Mouse (Mus musculus) hindbrain, postnatal 0 days (tissue): ENCODE measurements around the gene Gm49387. TPM values are rescaled to one million over a fixed set of nuclear protein-coding genes. Genes with fewer than 3 reads are reported as not detected.

Experiments used
- ATAC-seq: fragments of 200-750 bp; cut with Nextera tagmentation; 2 replicates; pipeline ENCODE4 v1.8.0; 2017; ENCODE audit warnings: mild to moderate bottlenecking, moderate TSS enrichment, moderate library complexity
- DNase-seq: peaks from one replicate; pipeline ENCODE4 v3.0.0-alpha.2; 2015; ENCODE audit warnings: low spot score
- H3K27ac ChIP-seq: fragments of 300-500 bp; sonication (generic); 2 replicates; pipeline ENCODE4 v1.5.1; 2014; ENCODE audit warnings: mild to moderate bottlenecking
- H3K27me3 ChIP-seq: fragments of 300-500 bp; sonication (generic); 2 replicates; pipeline ENCODE4 v1.6.1; 2014; ENCODE audit warnings: low read length, mixed read lengths; ENCODE audit not compliant: insufficient read depth
- H3K36me3 ChIP-seq: fragments of 300-500 bp; sonication (generic); 2 replicates; pipeline ENCODE4 v1.6.1; 2014; ENCODE audit warnings: low read length, mixed read lengths; ENCODE audit not compliant: insufficient read depth
- H3K4me1 ChIP-seq: fragments of 300-500 bp; sonication (generic); 2 replicates; pipeline ENCODE4 v1.6.1; 2014; ENCODE audit warnings: antibody characterized with exemption, low read length, mixed read lengths; ENCODE audit not compliant: insufficient read depth
- H3K4me2 ChIP-seq: fragments of 300-500 bp; sonication (generic); 2 replicates; pipeline ENCODE4 v1.6.1; 2014; ENCODE audit warnings: low read depth, mild to moderate bottlenecking, low read length, moderate library complexity, mixed read lengths
- H3K4me3 ChIP-seq: fragments of 300-500 bp; sonication (generic); 2 replicates; pipeline ENCODE4 v1.5.1; 2014; ENCODE audit warnings: low read length
- H3K9ac ChIP-seq: fragments of 300-500 bp; sonication (generic); replicated peaks from 2 replicates; pipeline ENCODE4 v1.6.1; 2014; ENCODE audit warnings: mild to moderate bottlenecking, low read length, moderate library complexity, mixed read lengths
- H3K9me3 ChIP-seq: fragments of 300-500 bp; sonication (generic); 2 replicates; pipeline ENCODE4 v1.6.1; 2016; ENCODE audit warnings: low read length, mixed read lengths
- CTCF ChIP-seq: IDR thresholded peaks from 2 replicates; pipeline ENCODE4 v1.5.1; 2016; ENCODE audit warnings: antibody characterized with exemption, control low read depth, low read depth
- WGBS: fragments of 180-500 bp; shearing (Covaris S2); extraction: QIAGEN DNeasy Blood & Tissue Kit; methylation state at CpG from one replicate; pipeline ENCODE4 v1.1.7; 2014; 5-methylcytosine and 5-hydroxymethylcytosine counted together
- polyA plus RNA-seq: library from polyadenylated mRNA; unstranded; fragments of >200 nt; fragmentation: Nextera tagmentation; extraction: Ambion mirVana; gene quantifications from 2 replicates; pipeline ENCODE4 v1.2.1, GENCODE M21; 2015
- total RNA-seq: library from RNA; depleted of rRNA; stranded (reverse); fragments of >200 nt; gene quantifications from 2 replicates; pipeline ENCODE4 v1.2.3, GENCODE M21; 2014

Gene Gm49387
- total and polyA plus RNA-seq, 2 experiments from 2014 or later = not detected

GRCm38 (mm10) chr14:31662555-31663211 is 22.0 kb upstream of the Gm49387 start:
- TF ChIP-seq CTCF = no peak
- Histone ChIP-seq H3K27me3 (no peaks in the 10 kb centered on the region), H3K4me1 (peaks cover 43% of the 10 kb centered on the region), H3K9ac (peak overlapping the region; percentile 60), H3K9me3 (no peaks in the 10 kb centered on the region), H3K36me3 (peaks cover 4% of the 10 kb centered on the region; the same call in 1 of the 2 replicates), H3K4me3 (peak overlapping the region; percentile 36), H3K4me2 (peak overlapping the region; percentile 64), H3K27ac (peak overlapping the region; percentile 99)
- ATAC-seq (peak; percentile 30), DNase-seq (peak; percentile 67)
- WGBS = 13% methylated on average over 9 of the region's 9 CpGs

GRCm38 (mm10) chr14:31661671-31662554 is 21.2 kb upstream of the Gm49387 start:
- Histone ChIP-seq H3K9me3 (no peaks in the 10 kb centered on the region), H3K36me3 (no peaks in the 10 kb centered on the region; the same call in 1 of the 2 replicates), H3K4me1 (peaks cover 43% of the 10 kb centered on the region), H3K27ac (peak overlapping the region; percentile 99), H3K4me3 (peak overlapping the region; percentile 36), H3K4me2 (peak overlapping the region; percentile 64), H3K9ac (peak overlapping the region; percentile 60), H3K27me3 (no peaks in the 10 kb centered on the region)
- peak; percentile 46; the same call in 1 of the 2 replicates for TF ChIP-seq CTCF
- peak; percentile 95 for DNase-seq
- WGBS = 1% methylated on average over 44 of the region's 44 CpGs
- peak; percentile 92 for ATAC-seq

- TF ChIP-seq CTCF = no peak
- no peak for ATAC-seq
- Histone ChIP-seq H3K27ac (peak overlapping the region; percentile 99), H3K27me3 (no peaks in the 10 kb centered on the region), H3K4me3 (no peak overlapping the region), H3K9ac (no peak overlapping the region), H3K9me3 (no peaks in the 10 kb centered on the region), H3K36me3 (no peaks in the 10 kb centered on the region), H3K4me1 (peaks cover 43% of the 10 kb centered on the region), H3K4me2 (0 out of 2 replicates have a peak overlapping the region, but pooled peaks have one; percentile 0)
- WGBS = 41% methylated on average over 7 of the region's 7 CpGs
- DNase-seq = peak; percentile 49
Measured at GRCm38 (mm10) chr14:31660312-31661093, 19.8 kb upstream of the Gm49387 start.

- 36% methylated on average over 10 of the region's 10 CpGs for WGBS
- Histone ChIP-seq H3K9ac (no peak overlapping the region; the same call in 1 of the 2 replicates), H3K36me3 (no peaks in the 10 kb centered on the region), H3K4me3 (no peak overlapping the region), H3K4me1 (peaks cover 39% of the 10 kb centered on the region), H3K4me2 (no peak overlapping the region), H3K9me3 (no peaks in the 10 kb centered on the region), H3K27ac (peak overlapping the region; percentile 99), H3K27me3 (no peaks in the 10 kb centered on the region)
- ATAC-seq = no peak
- peak; percentile 53 for DNase-seq
- TF ChIP-seq CTCF = no peak
Measured at GRCm38 (mm10) chr14:31659501-31660181, 19.0 kb upstream of the Gm49387 start.

GRCm38 (mm10) chr14:31658126-31658680 is 17.5 kb upstream of the Gm49387 start:
- ATAC-seq = no peak
- no peak for DNase-seq
- H3K4me3 ChIP-seq = no peak overlapping the region
- no peaks in the 10 kb centered on the region for H3K36me3 ChIP-seq
- H3K4me1 ChIP-seq = peaks cover 27% of the 10 kb centered on the region
- WGBS = 68% methylated on average over 8 of the region's 8 CpGs
- no peak for TF ChIP-seq CTCF
- no peaks in the 10 kb centered on the region for H3K9me3 ChIP-seq
- no peaks in the 10 kb centered on the region for H3K27me3 ChIP-seq
- H3K27ac ChIP-seq = peak overlapping the region; percentile 99; the same call in 1 of the 2 replicates
- no peak overlapping the region for H3K4me2 ChIP-seq
- no peak overlapping the region for H3K9ac ChIP-seq
